Mouse (Mus musculus): Measurements from ENCODE around the gene Ptch1. TPM values are rescaled to one million over a fixed set of nuclear protein-coding genes. Genes with fewer than 3 reads are reported as not detected.

Ptch1 gene
- polyA plus RNA-seq, 1 experiment from 2014 or later = 26.0 TPM

DNA sequence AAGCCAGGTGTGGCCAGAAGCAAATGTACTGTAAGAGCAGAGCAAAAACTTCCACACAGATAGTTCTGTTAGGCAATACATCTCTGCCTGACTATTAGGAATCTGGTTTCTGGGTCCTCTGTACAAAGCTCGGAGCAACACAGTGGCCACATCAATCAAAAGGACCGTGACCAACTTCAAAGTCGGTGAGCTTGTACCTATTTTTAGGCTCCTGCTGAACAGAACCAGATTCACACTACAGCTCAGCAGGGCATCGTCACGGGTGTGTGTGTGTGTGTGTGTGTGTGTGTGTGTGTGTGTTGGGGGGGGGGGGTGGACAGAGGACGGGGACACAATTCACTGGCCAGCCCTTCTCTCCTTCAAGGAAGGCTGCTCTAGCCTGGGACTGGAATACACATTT is 61.0 kb downstream of the Ptch1 start:
- 63% methylated on average over 6 of the region's 6 CpGs for WGBS
- Histone ChIP-seq H3K9ac (ENCODE audit: low read length) (no peak overlapping the region), H3K9me3 (ENCODE audit: control insufficient read depth, low read length) (no peaks in the 10 kb centered on the region), H3K36me3 (ENCODE audit: control insufficient read depth, insufficient read depth, low read length) (peaks cover 24% of the 10 kb centered on the region), H3K4me1 (replicated peaks; ENCODE audit: control insufficient read depth, insufficient read depth, low read length) (peaks cover 28% of the 10 kb centered on the region), H3K27ac (ENCODE audit: low read depth, low read length) (no peak overlapping the region), H3K4me3 (ENCODE audit: low read depth, low read length) (no peak overlapping the region), H3K4me2 (ENCODE audit: low read depth, low read length, severe bottlenecking) (no peak overlapping the region), H3K27me3 (ENCODE audit: control insufficient read depth, insufficient read depth, low read length) (no peaks in the 10 kb centered on the region)
- ATAC-seq (replicated peaks; ENCODE audit: low FRiP score) = no peak
- DNase-seq (ENCODE audit: low spot score) = no peak

DNA sequence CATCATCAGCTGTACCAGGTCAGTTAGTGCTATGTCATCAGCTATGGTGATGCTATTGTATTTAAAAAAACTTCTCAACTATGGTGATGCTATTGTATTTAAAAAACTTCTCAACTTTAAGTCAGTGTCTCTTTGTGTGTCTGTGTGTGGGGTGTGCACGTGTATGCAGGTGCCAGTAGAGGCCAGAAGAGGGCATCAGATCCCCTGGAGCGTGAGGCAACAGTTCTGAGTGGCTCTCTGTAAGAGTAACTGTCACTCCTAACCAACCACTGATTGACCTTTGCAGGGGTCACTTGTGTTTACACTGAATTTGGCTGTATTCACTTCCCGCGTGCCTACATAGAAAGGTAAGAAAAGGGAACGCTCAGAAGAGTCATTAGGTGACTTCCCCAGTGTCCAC is 65.6 kb downstream of the Ptch1 start:
- Histone ChIP-seq H3K36me3 (ENCODE audit: control insufficient read depth, insufficient read depth, low read length) (peaks cover 18% of the 10 kb centered on the region), H3K9ac (ENCODE audit: low read length) (no peak overlapping the region), H3K4me3 (ENCODE audit: low read depth, low read length) (no peak overlapping the region), H3K27ac (ENCODE audit: low read depth, low read length) (no peak overlapping the region), H3K9me3 (ENCODE audit: control insufficient read depth, low read length) (no peaks in the 10 kb centered on the region), H3K4me1 (replicated peaks; ENCODE audit: control insufficient read depth, insufficient read depth, low read length) (no peaks in the 10 kb centered on the region; the same call in 1 of the 2 replicates), H3K27me3 (ENCODE audit: control insufficient read depth, insufficient read depth, low read length) (no peaks in the 10 kb centered on the region), H3K4me2 (ENCODE audit: low read depth, low read length, severe bottlenecking) (no peak overlapping the region)
- DNase-seq (ENCODE audit: low spot score) (no peak), ATAC-seq (replicated peaks; ENCODE audit: low FRiP score) (0 out of 2 replicates have a peak, but pooled peaks have one; percentile 19)
- WGBS = 96% methylated on average over 5 of the region's 5 CpGs

DNA sequence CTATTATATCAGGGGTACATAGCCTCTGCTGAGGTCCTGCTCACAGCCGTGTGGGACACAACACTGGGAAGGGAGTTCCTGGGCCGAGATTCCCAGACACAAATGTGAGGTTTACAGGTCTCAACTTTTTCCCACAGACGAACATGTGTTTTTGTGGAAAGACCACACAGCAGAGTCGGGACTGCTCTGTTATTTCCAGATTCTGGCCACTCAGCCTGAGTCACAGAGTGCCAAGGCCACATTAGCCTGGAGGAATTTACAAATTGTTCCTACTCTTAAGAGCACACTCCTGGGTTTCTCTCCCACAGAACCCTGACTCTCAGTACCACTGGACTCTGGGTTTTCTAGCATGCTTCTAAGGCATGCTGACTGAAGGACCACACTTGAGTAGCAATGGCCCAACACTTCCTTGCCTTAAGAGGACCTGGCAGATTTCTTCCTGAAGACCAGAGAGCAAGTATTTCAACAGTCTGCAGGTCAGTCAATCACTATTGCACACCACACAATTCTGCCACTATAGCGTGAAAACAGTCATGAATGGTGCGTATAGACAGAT is 66.3 kb downstream of the Ptch1 start:
- H3K27me3 ChIP-seq (ENCODE audit: control insufficient read depth, insufficient read depth, low read length) = no peaks in the 10 kb centered on the region
- no peak overlapping the region for H3K27ac ChIP-seq (ENCODE audit: low read depth, low read length)
- peaks cover 18% of the 10 kb centered on the region for H3K36me3 ChIP-seq (ENCODE audit: control insufficient read depth, insufficient read depth, low read length)
- ATAC-seq (replicated peaks; ENCODE audit: low FRiP score) (no peak), DNase-seq (ENCODE audit: low spot score) (no peak)
- H3K4me2 ChIP-seq (ENCODE audit: low read depth, low read length, severe bottlenecking) = no peak overlapping the region
- 90% methylated on average over 6 of the region's 6 CpGs for WGBS
- no peaks in the 10 kb centered on the region for H3K9me3 ChIP-seq (ENCODE audit: control insufficient read depth, low read length)
- no peaks in the 10 kb centered on the region for H3K4me1 ChIP-seq (replicated peaks; ENCODE audit: control insufficient read depth, insufficient read depth, low read length)
- no peak overlapping the region for H3K9ac ChIP-seq (ENCODE audit: low read length)
- no peak overlapping the region for H3K4me3 ChIP-seq (ENCODE audit: low read depth, low read length)

DNA sequence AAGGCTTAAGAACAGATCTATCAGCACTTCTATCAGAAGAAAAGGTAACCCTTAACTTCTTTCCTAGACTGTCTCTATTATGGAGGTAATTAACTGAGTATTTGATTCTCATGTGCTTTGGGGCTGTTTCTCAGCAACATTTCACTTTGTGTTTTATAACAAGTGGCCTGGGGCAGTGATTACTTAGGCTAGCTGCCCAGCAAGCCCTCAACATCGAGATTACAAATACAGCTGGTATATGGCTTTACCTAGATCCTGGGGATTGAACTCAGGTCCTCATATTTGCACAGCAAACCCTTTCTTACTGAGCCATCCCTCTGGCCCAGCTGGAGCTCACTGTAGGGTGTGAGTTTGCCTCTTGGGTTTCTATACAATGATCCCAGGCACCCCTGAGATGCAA is 67.0 kb downstream of the Ptch1 start:
- Histone ChIP-seq H3K4me3 (ENCODE audit: low read depth, low read length) (no peak overlapping the region), H3K27ac (ENCODE audit: low read depth, low read length) (no peak overlapping the region), H3K36me3 (ENCODE audit: control insufficient read depth, insufficient read depth, low read length) (peaks cover 13% of the 10 kb centered on the region), H3K9ac (ENCODE audit: low read length) (no peak overlapping the region), H3K27me3 (ENCODE audit: control insufficient read depth, insufficient read depth, low read length) (no peaks in the 10 kb centered on the region), H3K9me3 (ENCODE audit: control insufficient read depth, low read length) (no peaks in the 10 kb centered on the region), H3K4me2 (ENCODE audit: low read depth, low read length, severe bottlenecking) (no peak overlapping the region), H3K4me1 (replicated peaks; ENCODE audit: control insufficient read depth, insufficient read depth, low read length) (no peaks in the 10 kb centered on the region)
- DNase-seq (ENCODE audit: low spot score) = no peak
- no peak for ATAC-seq (replicated peaks; ENCODE audit: low FRiP score)
- WGBS = 42% methylated on average over 1 of the region's 1 CpGs

DNA sequence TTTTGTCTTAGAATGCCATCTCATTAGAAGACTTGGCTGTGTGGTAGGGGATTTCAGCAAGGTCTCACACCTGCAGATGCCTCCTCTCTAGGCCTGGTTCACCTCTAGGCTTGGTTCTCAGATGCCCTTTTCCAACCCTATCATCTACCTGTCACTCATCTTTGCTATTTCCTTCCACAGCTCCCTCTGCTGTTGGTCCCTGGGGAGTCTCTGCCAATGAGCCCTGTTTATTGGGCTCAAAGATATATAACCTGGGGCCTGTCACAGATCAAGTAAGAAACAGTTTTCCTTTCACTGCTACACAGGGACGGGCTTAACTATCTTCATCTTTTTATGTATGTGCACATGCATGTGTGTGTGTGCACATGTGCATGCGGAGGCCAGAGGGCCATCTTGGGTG is 71.0 kb downstream of the Ptch1 start:
- DNase-seq (ENCODE audit: low spot score) = no peak
- no peaks in the 10 kb centered on the region for H3K4me1 ChIP-seq (replicated peaks; ENCODE audit: control insufficient read depth, insufficient read depth, low read length)
- H3K27ac ChIP-seq (ENCODE audit: low read depth, low read length) = no peak overlapping the region
- no peak for ATAC-seq (replicated peaks; ENCODE audit: low FRiP score)
- no peak overlapping the region for H3K4me2 ChIP-seq (ENCODE audit: low read depth, low read length, severe bottlenecking)
- H3K9me3 ChIP-seq (ENCODE audit: control insufficient read depth, low read length) = no peaks in the 10 kb centered on the region
- H3K36me3 ChIP-seq (ENCODE audit: control insufficient read depth, insufficient read depth, low read length) = no peaks in the 10 kb centered on the region
- no peak overlapping the region for H3K4me3 ChIP-seq (ENCODE audit: low read depth, low read length)
- no peak overlapping the region for H3K9ac ChIP-seq (ENCODE audit: low read length)
- no peaks in the 10 kb centered on the region for H3K27me3 ChIP-seq (ENCODE audit: control insufficient read depth, insufficient read depth, low read length)
- 87% methylated on average over 2 of the region's 2 CpGs for WGBS

DNA sequence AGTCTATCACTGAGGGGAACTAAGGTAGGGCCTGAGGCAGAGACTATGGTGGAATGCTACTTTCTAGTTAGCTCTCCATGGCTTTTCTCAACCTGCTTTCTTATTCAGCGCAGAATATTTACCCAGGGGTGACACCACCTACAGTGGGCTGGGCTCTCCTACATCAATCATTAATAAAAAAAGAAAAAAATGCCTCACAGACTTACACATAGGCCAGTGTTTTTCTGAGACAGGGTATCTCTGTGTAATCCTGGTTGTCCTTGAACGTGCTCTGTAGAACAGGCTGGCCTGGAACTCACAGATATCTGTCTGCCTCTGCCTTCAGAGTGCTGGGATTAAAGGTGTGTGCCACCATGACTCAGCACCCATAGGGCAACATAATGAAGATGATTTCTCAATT is 73.9 kb downstream of the Ptch1 start:
- H3K4me3 ChIP-seq (ENCODE audit: low read depth, low read length) = no peak overlapping the region
- no peaks in the 10 kb centered on the region for H3K27me3 ChIP-seq (ENCODE audit: control insufficient read depth, insufficient read depth, low read length)
- no peak for DNase-seq (ENCODE audit: low spot score)
- no peak for ATAC-seq (replicated peaks; ENCODE audit: low FRiP score)
- H3K9ac ChIP-seq (ENCODE audit: low read length) = no peak overlapping the region
- H3K27ac ChIP-seq (ENCODE audit: low read depth, low read length) = no peak overlapping the region
- WGBS = 87% methylated on average over 2 of the region's 2 CpGs
- H3K4me2 ChIP-seq (ENCODE audit: low read depth, low read length, severe bottlenecking) = no peak overlapping the region
- peaks cover 8% of the 10 kb centered on the region for H3K4me1 ChIP-seq (replicated peaks; ENCODE audit: control insufficient read depth, insufficient read depth, low read length)
- no peaks in the 10 kb centered on the region for H3K36me3 ChIP-seq (ENCODE audit: control insufficient read depth, insufficient read depth, low read length)
- H3K9me3 ChIP-seq (ENCODE audit: control insufficient read depth, low read length) = no peaks in the 10 kb centered on the region

DNA sequence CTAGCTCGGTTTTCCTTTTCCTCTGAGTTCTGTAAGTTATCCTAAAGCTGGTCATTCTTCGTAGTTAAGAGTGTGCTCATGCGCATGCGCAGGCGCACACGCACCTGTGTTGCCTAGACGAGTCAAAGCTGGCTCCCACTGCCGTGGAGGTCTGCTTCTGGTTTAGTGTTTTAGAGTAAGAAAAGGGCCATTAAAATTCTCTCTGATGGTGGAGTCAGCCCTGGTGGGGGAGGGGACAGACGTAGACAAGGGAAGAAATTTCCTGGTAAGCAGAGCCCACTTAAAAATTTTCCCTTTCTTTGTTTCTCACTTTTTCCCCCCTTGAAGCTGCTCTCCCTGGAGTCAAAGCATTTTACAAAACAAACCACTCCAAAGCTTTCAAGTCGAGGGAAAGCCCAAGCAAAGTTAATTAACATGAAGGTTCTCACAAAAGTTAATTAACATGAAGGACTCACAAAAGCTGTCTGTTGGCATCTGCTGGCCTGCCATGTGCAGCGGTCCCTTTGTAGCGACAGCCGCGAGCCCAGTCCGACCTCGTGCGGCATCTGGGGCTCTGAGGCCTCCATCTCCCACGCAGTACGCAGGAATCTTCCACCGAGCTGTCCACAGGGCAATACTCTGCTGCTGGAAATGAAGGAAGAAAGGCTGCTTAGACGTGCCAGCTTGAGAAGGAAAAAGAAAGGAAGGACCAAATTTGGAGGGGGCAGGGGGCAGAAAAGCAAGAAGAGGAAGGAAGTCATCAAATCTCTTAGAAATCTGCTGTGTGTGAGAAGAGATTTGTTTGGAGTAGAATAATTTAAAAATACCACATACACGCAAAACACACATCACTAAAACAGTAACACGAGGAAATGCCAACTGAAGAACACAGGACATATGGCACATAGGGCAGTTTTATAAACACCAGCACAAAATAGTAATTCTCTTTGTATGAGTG is 76.5 kb downstream of the Ptch1 start, which contains the start of gene Fancc:
Gene Fancc (minus strand): TSS at position 633 of the 937 bp plus-strand sequence.
- Histone ChIP-seq H3K27ac (ENCODE audit: low read depth, low read length) (peak within 1 kb of the TSS; percentile 48), H3K4me3 (ENCODE audit: low read depth, low read length) (no peak within 1 kb of the TSS), H3K4me2 (ENCODE audit: low read depth, low read length, severe bottlenecking) (peak within 1 kb of the TSS; percentile 8; the same call in 1 of the 2 replicates), H3K9me3 (ENCODE audit: control insufficient read depth, low read length) (no peaks in the 10 kb centered on the region), H3K9ac (ENCODE audit: low read length) (peak within 1 kb of the TSS; percentile 7; the same call in 1 of the 2 replicates), H3K36me3 (ENCODE audit: control insufficient read depth, insufficient read depth, low read length) (no peaks in the 10 kb centered on the region), H3K27me3 (ENCODE audit: control insufficient read depth, insufficient read depth, low read length) (no peaks in the 10 kb centered on the region), H3K4me1 (replicated peaks; ENCODE audit: control insufficient read depth, insufficient read depth, low read length) (peaks cover 8% of the 10 kb centered on the region)
- DNase-seq (ENCODE audit: low spot score) = peak; percentile 78
- WGBS = 21% methylated on average over 23 of the region's 23 CpGs
- peak; percentile 89 for ATAC-seq (replicated peaks; ENCODE audit: low FRiP score)

DNA sequence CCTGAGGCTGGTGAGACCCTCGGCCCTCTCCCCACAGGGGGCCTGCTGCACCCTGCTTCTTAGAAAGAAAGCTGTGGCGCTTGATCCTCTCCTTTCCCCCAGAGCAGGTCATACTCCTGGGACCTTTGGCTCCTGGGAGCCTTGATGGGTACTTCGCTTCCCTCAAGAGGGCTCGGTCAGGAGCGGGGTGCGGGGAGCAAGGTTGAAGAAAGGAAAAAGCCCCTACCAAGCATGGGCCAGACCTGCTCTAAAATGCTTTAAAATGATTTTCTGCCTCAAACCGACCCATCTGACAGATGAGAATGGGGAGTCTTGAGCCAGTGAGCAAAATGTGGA is 85.7 kb downstream of the Ptch1 start:
- no peak overlapping the region for H3K9ac ChIP-seq (ENCODE audit: low read length)
- no peak overlapping the region for H3K4me3 ChIP-seq (ENCODE audit: low read depth, low read length)
- no peaks in the 10 kb centered on the region for H3K9me3 ChIP-seq (ENCODE audit: control insufficient read depth, low read length)
- peak; percentile 55; the same call in 1 of the 2 replicates for ATAC-seq (replicated peaks; ENCODE audit: low FRiP score)
- no peak for DNase-seq (ENCODE audit: low spot score)
- WGBS = 35% methylated on average over 7 of the region's 7 CpGs
- no peak overlapping the region for H3K4me2 ChIP-seq (ENCODE audit: low read depth, low read length, severe bottlenecking)
- peaks cover 17% of the 10 kb centered on the region for H3K4me1 ChIP-seq (replicated peaks; ENCODE audit: control insufficient read depth, insufficient read depth, low read length)
- peak overlapping the region; percentile 53; the same call in 1 of the 2 replicates for H3K27ac ChIP-seq (ENCODE audit: low read depth, low read length)
- no peaks in the 10 kb centered on the region for H3K27me3 ChIP-seq (ENCODE audit: control insufficient read depth, insufficient read depth, low read length)
- H3K36me3 ChIP-seq (ENCODE audit: control insufficient read depth, insufficient read depth, low read length) = no peaks in the 10 kb centered on the region

Measured in forebrain, embryonic 11.5 days (tissue).